In the genomic region with DNA sequence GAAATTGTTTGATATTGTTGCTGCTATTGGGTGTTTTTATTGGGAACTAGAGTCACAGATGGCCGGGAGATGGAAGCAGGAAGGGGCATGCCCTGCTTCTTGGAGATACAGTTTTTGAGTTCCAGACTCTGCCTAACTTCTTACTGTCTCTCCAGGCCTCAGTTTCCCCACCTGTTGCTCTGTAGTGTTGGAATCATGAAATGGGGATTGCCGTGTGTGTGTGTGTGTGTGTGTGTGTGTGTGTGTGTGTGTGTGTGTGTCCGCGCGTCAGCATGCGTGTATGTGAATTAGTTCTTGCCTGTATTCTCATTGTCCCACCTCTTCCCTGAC, we compare ENCODE assay signal across 9 mouse cellular contexts. TPM values are rescaled to one million over a fixed set of nuclear protein-coding genes. Genes with fewer than 3 reads are reported as not detected.
DNase-seq lines count a peak whose midpoint lies in the region; ATAC-seq and TF ChIP-seq lines count a peak whose summit lies in the region.
"Had no signal": no experiment of that assay in that cellular context is flagged by ENCODE, and none has a peak within 500 bp of the region (broad histone marks: within the 10 kb centered on the region; RNA-seq: fewer than 3 reads in every experiment).

No protein-coding gene starts in this region.

- no peak overlapping the region for H3ac ChIP-seq in C2C12 (ENCODE audit: control insufficient read depth, insufficient read length, low read depth)

- no peaks in the 10 kb centered on the region for H3K9me3 ChIP-seq in heart, embryonic 16.5 days (replicated peaks; ENCODE audit: control insufficient read depth, low read length)
- no peaks in the 10 kb centered on the region for H3K9me3 ChIP-seq in hindbrain, postnatal 0 days (ENCODE audit: low read length)

- intact Hi-C loops in left cerebral cortex, postnatal 14 days (cut with DNase I): loop anchor here (5.0 to 10.0 kb wide), 2 partner anchors 222 to 465 kb away; no protein-coding TSS in a partner anchor

- TF ChIP-seq CTCF in C2C12 (IDR thresholded peaks at IDR 0.05; ENCODE audit: control insufficient read depth, insufficient read depth, insufficient read length): no peak
- no peak for TF ChIP-seq CTCF in embryonic fibroblast, embryonic 13.5 days (IDR thresholded peaks at IDR 0.05; ENCODE audit: borderline replicate concordance, insufficient read depth, low read length)
- TF ChIP-seq CTCF in hindbrain, postnatal 0 days (IDR thresholded peaks at IDR 0.05; ENCODE audit: low read depth): no peak
- no peak for TF ChIP-seq CTCF in cerebellum, adult 2 months (IDR thresholded peaks at IDR 0.05; ENCODE audit: borderline replicate concordance, insufficient read depth, low read depth, low read length)

- H3K36me3 ChIP-seq in heart, embryonic 16.5 days (ENCODE audit: control insufficient read depth, insufficient read depth): peaks cover under 1% of the 10 kb centered on the region; the same call in 1 of the 2 replicates
- peaks cover 9% of the 10 kb centered on the region for H3K36me3 ChIP-seq in C2C12 (ENCODE audit: control insufficient read depth, insufficient read depth)
- no peaks in the 10 kb centered on the region for H3K36me3 ChIP-seq in hindbrain, postnatal 0 days (ENCODE audit: insufficient read depth, low read length)

- peaks cover 31% of the 10 kb centered on the region for H3K4me1 ChIP-seq in heart, embryonic 16.5 days (ENCODE audit: control insufficient read depth, insufficient read depth, low read length)
- no peaks in the 10 kb centered on the region for H3K4me1 ChIP-seq in embryonic fibroblast, embryonic 13.5 days (ENCODE audit: control insufficient read depth, insufficient read depth, low read length)
- H3K4me1 ChIP-seq in hindbrain, postnatal 0 days (ENCODE audit: insufficient read depth, low read length): peaks cover 22% of the 10 kb centered on the region
- H3K4me1 ChIP-seq in cerebellum, adult 2 months (ENCODE audit: control insufficient read depth, insufficient read depth, low read length): peaks cover 9% of the 10 kb centered on the region; the same call in 1 of the 2 replicates

- DNase-seq in heart, adult 9 months (ENCODE audit: low spot score in 2 of 2): no peak
- DNase-seq in hindbrain, postnatal 0 days (ENCODE audit: low spot score): no peak
- DNase-seq in cerebellum, adult 2 months: no peak
- DNase-seq in natural killer cell, adult 2 months (ENCODE audit: low spot score in 2 of 2): no peak
- DNase-seq in left cerebral cortex, postnatal 14 days (ENCODE audit: low spot score in 2 of 2): no peak

- H3K9ac ChIP-seq in heart, embryonic 16.5 days (ENCODE audit: low read length): no peak overlapping the region
- no peak overlapping the region for H3K9ac ChIP-seq in hindbrain, postnatal 0 days (replicated peaks; ENCODE audit: low read length)

- H3K79me3 ChIP-seq in C2C12 (ENCODE audit: low read depth): peaks cover 8% of the 10 kb centered on the region

- H3K4me3 ChIP-seq in heart, embryonic 16.5 days (ENCODE audit: low read length): peak overlapping the region; percentile 88
- H3K4me3 ChIP-seq in C2C12 (ENCODE audit: insufficient read depth, poor library complexity, severe bottlenecking): peak overlapping the region; percentile 47
- H3K4me3 ChIP-seq in embryonic fibroblast, embryonic 13.5 days (ENCODE audit: insufficient read depth, low read length): peak overlapping the region; percentile 66
- peak overlapping the region; percentile 59; the same call in 1 of the 2 replicates for H3K4me3 ChIP-seq in hindbrain, postnatal 0 days (ENCODE audit: low read length)
- H3K4me3 ChIP-seq in cerebellum, adult 2 months (replicated peaks; ENCODE audit: insufficient read depth, low read depth, low read length): no peak overlapping the region

- H3K27me3 ChIP-seq in heart, embryonic 16.5 days (ENCODE audit: control insufficient read depth, insufficient read depth, low read length): peaks cover 56% of the 10 kb centered on the region
- H3K27me3 ChIP-seq in C2C12 (ENCODE audit: control insufficient read depth, insufficient read depth, insufficient read length): no peaks in the 10 kb centered on the region
- H3K27me3 ChIP-seq in hindbrain, postnatal 0 days (ENCODE audit: insufficient read depth, low read length): peaks cover 52% of the 10 kb centered on the region
- H3K27me3 ChIP-seq in cerebellum, adult 2 months (ENCODE audit: control insufficient read depth, insufficient read depth, low read length): peaks cover 5% of the 10 kb centered on the region; the same call in 1 of the 2 replicates

- no peak for ATAC-seq in heart, embryonic 16.5 days (replicated peaks; ENCODE audit: extremely low read depth, insufficient read depth, low FRiP score)
- ATAC-seq in hindbrain, postnatal 0 days: no peak
- ATAC-seq: activated CD4-positive, CD25-positive, alpha-beta regulatory T cell, adult 4 months had no signal

- H3K4me2 ChIP-seq in heart, embryonic 16.5 days (ENCODE audit: low read depth, low read length): no peak overlapping the region; the same call in 1 of the 2 replicates
- H3K4me2 ChIP-seq in hindbrain, postnatal 0 days (ENCODE audit: low read depth, low read length): peak overlapping the region; percentile 96; the same call in 1 of the 2 replicates

- H3K79me2 ChIP-seq in C2C12 (ENCODE audit: control insufficient read depth, insufficient read depth): peaks cover 15% of the 10 kb centered on the region

- WGBS in heart, embryonic 16.5 days: 47% methylated on average over 6 of the region's 6 CpGs
- WGBS in hindbrain, postnatal 0 days: 28% methylated on average over 6 of the region's 6 CpGs
- WGBS in cerebellum, adult 2 months: 71% methylated on average over 6 of the region's 6 CpGs

- no peak for TF ChIP-seq POLR2A in embryonic fibroblast, embryonic 13.5 days (IDR thresholded peaks at IDR 0.05; ENCODE audit: low read depth, low read length)
- no peak for TF ChIP-seq POLR2A in cerebellum, adult 2 months (IDR thresholded peaks at IDR 0.05; ENCODE audit: borderline replicate concordance, insufficient read depth, low read length)

- no peak overlapping the region for H3K27ac ChIP-seq in heart, embryonic 16.5 days (ENCODE audit: low read length)
- H3K27ac ChIP-seq in embryonic fibroblast, embryonic 13.5 days (ENCODE audit: insufficient read depth, low read length): no peak overlapping the region
- no peak overlapping the region for H3K27ac ChIP-seq in hindbrain, postnatal 0 days
- H3K27ac ChIP-seq in cerebellum, adult 2 months (ENCODE audit: insufficient read depth, low read length): no peak overlapping the region

TF ChIP-seq in C2C12, 6 proteins besides CTCF, POLR2A, EP300 and RAD21:
- TF ChIP-seq CEBPB (IDR thresholded peaks at IDR 0.05; ENCODE audit: low read depth): no peak
- TF ChIP-seq MAX (IDR thresholded peaks at IDR 0.05): no peak
- TF ChIP-seq USF1 (IDR thresholded peaks at IDR 0.05; ENCODE audit: low read depth): no peak
- TF ChIP-seq MYOD1 (IDR thresholded peaks at IDR 0.05; ENCODE audit: control insufficient read depth, insufficient read length, low read depth): no peak
- TF ChIP-seq FOSL1 (IDR thresholded peaks at IDR 0.05; ENCODE audit: insufficient read depth, low read length, poor library complexity, severe bottlenecking): no peak
- TF ChIP-seq MYOG (IDR thresholded peaks at IDR 0.05; ENCODE audit: control insufficient read depth, extremely low read depth, insufficient read length): no peak

RNA-seq across cellular contexts. Expression of a gene that starts 4.1 kb away (rescaled TPM):
- polyA plus RNA-seq in heart, embryonic 16.5 days (2015; fragmentation: Nextera tagmentation; extraction: Ambion mirVana): 0.75 and 1.2 TPM in 2 replicates
- 4.2 TPM for polyA plus RNA-seq in C2C12 (2012; fragmentation: generic; extraction: Trizol)
- polyA plus RNA-seq in embryonic fibroblast, embryonic 13.5 days (2011; ENCODE audit: insufficient read length, low read depth, missing spikeins): 11.1 and 17.6 TPM in 2 replicates
- total RNA-seq in hindbrain, postnatal 0 days (2014; rRNA removed): 0.58 and 2.4 TPM in 2 replicates
- 1.2 and 2.4 TPM in 2 replicates for polyA plus RNA-seq in hindbrain, postnatal 0 days (2015; fragmentation: Nextera tagmentation; extraction: Ambion mirVana)
- 0.07 and 0.21 TPM in 2 replicates for polyA plus RNA-seq in cerebellum, adult 2 months (2012; rRNA removed)
- 10 to 100 TPM in 1 of 2 experiments, 1 to 10 TPM in 1; 7.1 to 10.5 TPM for total RNA-seq in left cerebral cortex, postnatal 14 days (2021)

RNA-seq across cellular contexts. Expression of a gene that starts 9.4 kb away (rescaled TPM):
- polyA plus RNA-seq in heart, embryonic 16.5 days (2015; fragmentation: Nextera tagmentation; extraction: Ambion mirVana): 43.9 and 46.0 TPM in 2 replicates
- polyA plus RNA-seq in C2C12 (2012; fragmentation: generic; extraction: Trizol): 26.3 TPM
- polyA plus RNA-seq in embryonic fibroblast, embryonic 13.5 days (2011; ENCODE audit: insufficient read length, low read depth, missing spikeins): 24.7 and 25.2 TPM in 2 replicates
- total RNA-seq in hindbrain, postnatal 0 days (2014; rRNA removed): 64.8 and 80.3 TPM in 2 replicates
- polyA plus RNA-seq in hindbrain, postnatal 0 days (2015; fragmentation: Nextera tagmentation; extraction: Ambion mirVana): 70.4 and 70.6 TPM in 2 replicates
- polyA plus RNA-seq in cerebellum, adult 2 months (2012; rRNA removed): 38.2 and 39.3 TPM in 2 replicates
- 10 to 100 TPM; 37.6 to 39.0 TPM for total RNA-seq in left cerebral cortex, postnatal 14 days (2021)
